Mouse (Mus musculus): ENCODE data around the gene Ppt2. TPM values are rescaled to one million over a fixed set of nuclear protein-coding genes. Genes with fewer than 3 reads are reported as not detected.

Gene Ppt2
- polyA plus RNA-seq, 1 experiment from 2014 or later, result 20.9 TPM

DNA sequence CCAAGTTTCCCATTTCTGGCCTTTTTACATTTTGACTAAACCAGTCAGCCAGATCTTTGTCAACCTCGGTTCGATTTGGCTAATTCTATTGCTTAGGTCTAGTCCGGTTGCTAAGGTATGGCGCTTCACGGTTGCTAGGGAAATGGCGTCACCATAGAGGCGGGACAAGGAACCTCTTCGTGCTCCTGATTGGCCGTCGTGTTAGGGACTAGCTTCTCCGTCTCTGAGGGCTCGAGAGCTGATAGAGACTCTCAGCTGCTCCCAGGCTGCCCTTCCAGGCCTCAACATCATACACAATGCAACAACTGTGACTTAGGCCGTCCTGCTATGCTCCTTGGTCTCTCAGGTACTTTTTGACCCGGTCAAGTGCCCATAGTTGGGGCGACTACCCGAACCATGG, 16.3 kb upstream of the Ppt2 start, which contains the start of gene Fkbpl:
Fkbpl (plus strand) TSS at position 157 of the 400 bp plus-strand sequence.
- peaks cover 43% of the 10 kb centered on the region for H3K4me1 ChIP-seq
- H3K27ac ChIP-seq, result peak within 1 kb of the TSS; percentile 77

GRCm38 (mm10) chr17:34643944-34644343, 15.6 kb upstream of the Ppt2 start:
- Histone ChIP-seq H3K4me1 (peaks cover 43% of the 10 kb centered on the region), H3K4me3 (no peak overlapping the region), H3K9ac (no peak overlapping the region), H3K36me3 (peaks cover under 1% of the 10 kb centered on the region), H3K27ac (no peak overlapping the region), H3K4me2 (replicated peaks) (no peak overlapping the region), H3K27me3 (no peaks in the 10 kb centered on the region), H3K9me3 (replicated peaks) (no peaks in the 10 kb centered on the region)
- 81% methylated on average over 10 of the region's 10 CpGs for whole genome bisulfite sequencing
- no peak for ATAC-seq (ENCODE audit: low FRiP score)

More for the DNA sequence above, 16.3 kb upstream of the Ppt2 start, which contains the start of gene Fkbpl:
- Histone ChIP-seq H3K36me3 (peaks cover 7% of the 10 kb centered on the region), H3K9ac (peak within 1 kb of the TSS; percentile 74), H3K9me3 (replicated peaks) (no peaks in the 10 kb centered on the region), H3K4me3 (peak within 1 kb of the TSS; percentile 60), H3K27me3 (no peaks in the 10 kb centered on the region), H3K4me2 (replicated peaks) (peak within 1 kb of the TSS; percentile 73)
- peak; percentile 67 for ATAC-seq (ENCODE audit: low FRiP score)
- 1% methylated on average over 16 of the region's 16 CpGs for WGBS

GRCm38 (mm10) chr17:34643379-34643778, 15.1 kb upstream of the Ppt2 start:
- no peak for ATAC-seq (ENCODE audit: low FRiP score)
- no peak overlapping the region for H3K4me2 ChIP-seq (replicated peaks)
- H3K4me3 ChIP-seq, result no peak overlapping the region
- H3K9ac ChIP-seq, result no peak overlapping the region
- H3K27me3 ChIP-seq, result no peaks in the 10 kb centered on the region
- H3K4me1 ChIP-seq, result peaks cover 41% of the 10 kb centered on the region
- no peaks in the 10 kb centered on the region for H3K9me3 ChIP-seq (replicated peaks)
- WGBS, result 90% methylated on average over 4 of the region's 4 CpGs
- H3K36me3 ChIP-seq, result no peaks in the 10 kb centered on the region
- H3K27ac ChIP-seq, result no peak overlapping the region

GRCm38 (mm10) chr17:34641945-34642344, 13.6 kb upstream of the Ppt2 start:
- H3K9ac ChIP-seq, result no peak overlapping the region
- H3K27me3 ChIP-seq, result no peaks in the 10 kb centered on the region
- H3K4me3 ChIP-seq, result no peak overlapping the region
- no peaks in the 10 kb centered on the region for H3K36me3 ChIP-seq
- WGBS, result 83% methylated on average over 3 of the region's 3 CpGs
- ATAC-seq (ENCODE audit: low FRiP score), result no peak
- H3K4me1 ChIP-seq, result peaks cover 32% of the 10 kb centered on the region
- peak overlapping the region; percentile 83; the same call in 1 of the 2 replicates for H3K27ac ChIP-seq
- no peaks in the 10 kb centered on the region for H3K9me3 ChIP-seq (replicated peaks)
- H3K4me2 ChIP-seq (replicated peaks), result no peak overlapping the region

GRCm38 (mm10) chr17:34640778-34641601, 12.7 kb upstream of the Ppt2 start:
- peaks cover 25% of the 10 kb centered on the region for H3K4me1 ChIP-seq
- 0 out of 2 replicates have a peak, but pooled peaks have one; percentile 32 for ATAC-seq (ENCODE audit: low FRiP score)
- no peaks in the 10 kb centered on the region for H3K36me3 ChIP-seq
- H3K9ac ChIP-seq, result peak overlapping the region; percentile 13
- 13% methylated on average over 11 of the region's 11 CpGs for WGBS
- no peak overlapping the region for H3K4me3 ChIP-seq
- H3K9me3 ChIP-seq (replicated peaks), result no peaks in the 10 kb centered on the region
- H3K4me2 ChIP-seq (replicated peaks), result peak overlapping the region; percentile 19
- H3K27me3 ChIP-seq, result no peaks in the 10 kb centered on the region; the same call in 1 of the 2 replicates
- H3K27ac ChIP-seq, result peak overlapping the region; percentile 83

- Histone ChIP-seq H3K4me1 (peaks cover 13% of the 10 kb centered on the region), H3K4me3 (no peak overlapping the region), H3K9me3 (replicated peaks) (no peaks in the 10 kb centered on the region), H3K36me3 (no peaks in the 10 kb centered on the region), H3K27me3 (peaks cover 6% of the 10 kb centered on the region; the same call in 1 of the 2 replicates), H3K4me2 (replicated peaks) (no peak overlapping the region), H3K27ac (no peak overlapping the region), H3K9ac (no peak overlapping the region)
- ATAC-seq (ENCODE audit: low FRiP score), result no peak
- 82% methylated on average over 7 of the region's 7 CpGs for WGBS
Measured at GRCm38 (mm10) chr17:34639461-34640255, 11.3 kb upstream of the Ppt2 start.

- Histone ChIP-seq H3K4me1 (peaks cover 15% of the 10 kb centered on the region), H3K9me3 (replicated peaks) (no peaks in the 10 kb centered on the region), H3K27me3 (peaks cover 22% of the 10 kb centered on the region), H3K27ac (no peak overlapping the region), H3K36me3 (no peaks in the 10 kb centered on the region), H3K4me2 (replicated peaks) (no peak overlapping the region), H3K4me3 (no peak overlapping the region), H3K9ac (no peak overlapping the region)
- no peak for ATAC-seq (ENCODE audit: low FRiP score)
- WGBS, result 67% methylated on average over 3 of the region's 3 CpGs
Measured at GRCm38 (mm10) chr17:34637459-34637858, 9.1 kb upstream of the Ppt2 start.

DNA sequence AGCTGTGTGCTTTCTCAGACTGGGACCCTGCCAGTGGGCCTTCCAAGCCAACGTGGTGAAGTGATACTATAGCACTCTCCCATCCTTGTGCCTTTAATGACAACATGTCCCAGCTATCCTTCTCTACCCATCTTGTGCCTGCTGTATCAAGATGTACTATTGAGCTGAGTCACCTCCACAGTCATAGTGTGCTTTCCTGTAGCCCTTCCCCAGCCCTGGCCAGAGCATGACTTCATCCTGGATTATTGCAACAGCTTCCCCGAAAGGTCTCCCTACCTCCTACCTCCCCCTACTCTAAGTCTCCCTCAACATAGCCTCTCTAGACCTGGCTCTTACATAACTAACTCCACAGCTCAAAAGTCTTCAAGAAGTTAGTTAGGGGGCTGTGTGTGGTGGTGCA, 7.4 kb upstream of the Ppt2 start:
- H3K27ac ChIP-seq, result no peak overlapping the region
- H3K9me3 ChIP-seq (replicated peaks), result no peaks in the 10 kb centered on the region
- no peaks in the 10 kb centered on the region for H3K36me3 ChIP-seq
- ATAC-seq (ENCODE audit: low FRiP score), result no peak
- no peak overlapping the region for H3K4me3 ChIP-seq
- H3K4me2 ChIP-seq (replicated peaks), result no peak overlapping the region
- peaks cover 23% of the 10 kb centered on the region for H3K4me1 ChIP-seq
- H3K9ac ChIP-seq, result no peak overlapping the region
- H3K27me3 ChIP-seq, result peaks cover 40% of the 10 kb centered on the region
- 92% methylated on average over 2 of the region's 2 CpGs for WGBS

- no peaks in the 10 kb centered on the region for H3K9me3 ChIP-seq (replicated peaks)
- peaks cover 61% of the 10 kb centered on the region for H3K27me3 ChIP-seq
- WGBS, result under 1% methylated on average over 26 of the region's 26 CpGs
Measured at GRCm38 (mm10) chr17:34632261-34632691, 4.0 kb upstream of the Ppt2 start.

DNA sequence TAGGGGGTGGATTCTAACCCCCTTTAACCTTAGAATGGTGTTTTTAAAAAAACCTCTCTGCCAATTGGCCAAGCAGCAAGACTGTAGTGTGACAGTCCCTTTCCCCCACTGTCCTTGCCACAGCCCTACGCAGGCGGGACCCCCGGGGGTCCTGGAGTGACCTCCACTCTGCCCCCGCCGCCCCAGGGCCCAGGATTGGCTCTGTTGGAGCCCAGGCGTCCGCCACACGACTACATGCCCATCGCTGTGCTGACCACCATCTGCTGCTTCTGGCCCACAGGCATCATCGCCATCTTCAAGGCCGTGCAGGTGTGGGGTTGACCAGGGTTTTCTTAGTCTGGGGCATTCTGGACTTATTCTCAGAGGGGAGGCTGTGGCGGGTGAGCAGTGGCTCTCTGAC, 3.3 kb upstream of the Ppt2 start:
- H3K4me1 ChIP-seq, result peaks cover 50% of the 10 kb centered on the region
- peaks cover 61% of the 10 kb centered on the region for H3K27me3 ChIP-seq

More at GRCm38 (mm10) chr17:34632261-34632691, 4.0 kb upstream of the Ppt2 start:
- no peak for ATAC-seq (ENCODE audit: low FRiP score)
- Histone ChIP-seq H3K9ac (peak overlapping the region; percentile 18; the same call in 1 of the 2 replicates), H3K4me2 (replicated peaks) (peak overlapping the region; percentile 88), H3K27ac (no peak overlapping the region), H3K36me3 (no peaks in the 10 kb centered on the region), H3K4me1 (peaks cover 50% of the 10 kb centered on the region), H3K4me3 (peak overlapping the region; percentile 69)

DNA sequence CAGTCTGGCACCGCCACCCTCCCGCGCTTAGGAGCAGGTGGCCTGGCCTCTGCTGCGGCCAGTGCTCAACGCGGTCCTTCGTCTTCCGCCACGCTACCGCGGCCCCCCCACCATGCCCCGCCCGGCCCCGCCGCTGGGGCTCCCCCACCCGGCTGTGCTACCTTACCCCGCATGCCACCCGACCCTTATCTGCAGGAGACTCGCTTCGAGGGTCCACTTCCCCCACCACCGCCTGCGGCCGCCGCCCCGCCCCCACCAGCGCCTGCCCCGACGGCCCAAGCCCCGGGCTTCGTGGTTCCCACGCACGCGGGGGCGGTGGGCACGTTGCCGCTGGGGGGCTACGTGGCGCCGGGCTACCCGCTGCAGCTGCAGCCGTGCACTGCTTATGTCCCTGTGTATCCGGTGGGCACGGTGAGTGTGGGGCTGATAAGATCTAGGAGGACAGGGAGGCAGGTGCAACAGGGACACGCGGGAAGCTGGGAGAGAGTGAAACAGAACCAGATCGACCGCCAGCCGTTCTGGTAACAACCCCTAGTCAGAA, 2.5 kb upstream of the Ppt2 start:
- peaks cover 58% of the 10 kb centered on the region for H3K4me1 ChIP-seq
- H3K9ac ChIP-seq, result peak overlapping the region; percentile 50
- H3K4me3 ChIP-seq, result peak overlapping the region; percentile 69
- H3K4me2 ChIP-seq (replicated peaks), result peak overlapping the region; percentile 88
- no peaks in the 10 kb centered on the region for H3K36me3 ChIP-seq
- WGBS, result 2% methylated on average over 46 of the region's 48 CpGs
- H3K27ac ChIP-seq, result no peak overlapping the region
- H3K27me3 ChIP-seq, result peaks cover 60% of the 10 kb centered on the region
- H3K9me3 ChIP-seq (replicated peaks), result no peaks in the 10 kb centered on the region
- no peak for ATAC-seq (ENCODE audit: low FRiP score)

More for the DNA sequence above, 3.3 kb upstream of the Ppt2 start:
- H3K4me3 ChIP-seq, result peak overlapping the region; percentile 69
- 4% methylated on average over 12 of the region's 12 CpGs for WGBS
- no peak for ATAC-seq (ENCODE audit: low FRiP score)
- H3K4me2 ChIP-seq (replicated peaks), result peak overlapping the region; percentile 88
- no peak overlapping the region; the same call in 1 of the 2 replicates for H3K9ac ChIP-seq
- H3K9me3 ChIP-seq (replicated peaks), result no peaks in the 10 kb centered on the region
- no peak overlapping the region for H3K27ac ChIP-seq
- no peaks in the 10 kb centered on the region for H3K36me3 ChIP-seq

Data from hindbrain, embryonic 12.5 days (tissue).